Mouse (Mus musculus) MEL (cell line): ENCODE measurements around the gene Ptprn.
A peak's percentile ranks its signal among the peaks of the same experiment; 100 is the strongest.

ENCODE experiments used
- CHD1 ChIP-seq: IDR thresholded peaks from 2 replicates; pipeline ENCODE4 v1.6.1; 2012; ENCODE audit warnings: low read depth, mild to moderate bottlenecking, inconsistent platforms, low read length, improper control_type of control experiment
- CTCF ChIP-seq, 3 experiments: IDR thresholded peaks in 2 of 3; conservative IDR thresholded peaks in 1 of 3; 2 replicates each; pipeline ENCODE4 v1.5.1; 2011 to 2012; ENCODE audit warnings: low read length in 3 of 3, low read depth in 2 of 3, mild to moderate bottlenecking in 2 of 3, improper control_type of control experiment in 1 of 3, inconsistent platforms in 1 of 3, mixed read lengths in 1 of 3, moderate library complexity in 1 of 3; ENCODE audit not compliant: control insufficient read depth in 1 of 3, insufficient read depth in 1 of 3, poor library complexity in 1 of 3, severe bottlenecking in 1 of 3
- ELF1 ChIP-seq: IDR thresholded peaks from 2 replicates; pipeline ENCODE4 v1.6.1; 2014; ENCODE audit warnings: low read depth, mild to moderate bottlenecking, inconsistent platforms, low read length, improper control_type of control experiment, moderate library complexity
- EP300 ChIP-seq, 2 experiments: IDR thresholded peaks; 2 replicates each; pipeline ENCODE4 v1.6.1; 2011; ENCODE audit warnings: improper control_type of control experiment in 2 of 2, low read length in 2 of 2, low read depth in 1 of 2, mild to moderate bottlenecking in 1 of 2
- GATA1 ChIP-seq: IDR thresholded peaks from 2 replicates; pipeline ENCODE4 v1.6.1; 2011; ENCODE audit warnings: low read depth, low read length, improper control_type of control experiment
- MAX ChIP-seq: IDR thresholded peaks from 2 replicates; pipeline ENCODE4 v1.6.1; 2011; ENCODE audit warnings: low read length, improper control_type of control experiment
- MAZ ChIP-seq: IDR thresholded peaks from 2 replicates; pipeline ENCODE4 v1.6.1; 2012; ENCODE audit warnings: low read depth, mild to moderate bottlenecking, inconsistent platforms, low read length, improper control_type of control experiment
- POLR2A ChIP-seq, 2 experiments: IDR thresholded peaks; 2 replicates each; pipeline ENCODE4 v1.6.1; 2011 to 2012; ENCODE audit warnings: low read length in 2 of 2, mild to moderate bottlenecking in 2 of 2, control low read depth in 1 of 2, improper control_type of control experiment in 1 of 2, low read depth in 1 of 2, moderate library complexity in 1 of 2; ENCODE audit not compliant: control insufficient read depth in 1 of 2, insufficient read depth in 1 of 2, poor library complexity in 1 of 2
- POLR2AphosphoS5 ChIP-seq: IDR thresholded peaks from 2 replicates; pipeline ENCODE4 v1.6.1; 2012; ENCODE audit warnings: low read depth, borderline replicate concordance, mild to moderate bottlenecking, inconsistent platforms, low read length, moderate library complexity, mixed read lengths
- UBTF ChIP-seq: IDR thresholded peaks from 2 replicates; pipeline ENCODE4 v1.6.1; 2012; ENCODE audit warnings: low read depth, mild to moderate bottlenecking, inconsistent platforms, low read length, improper control_type of control experiment, moderate library complexity, borderline replicate concordance; ENCODE audit not compliant: insufficient read depth
- USF1 ChIP-seq: IDR thresholded peaks from 2 replicates; pipeline ENCODE4 v1.6.1; 2014; ENCODE audit warnings: low read depth, mild to moderate bottlenecking, inconsistent platforms, low read length, improper control_type of control experiment, moderate library complexity
- ZKSCAN1 ChIP-seq: IDR thresholded peaks from 2 replicates; pipeline ENCODE4 v1.6.1; 2012; ENCODE audit warnings: low read depth, mild to moderate bottlenecking, inconsistent platforms, low read length, improper control_type of control experiment, moderate library complexity

GRCm38 (mm10) chr1:75223532-75223931 is 40.8 kb downstream of the Ptprn start:
- TF ChIP-seq CHD1 (no peak), UBTF (no peak), CTCF (IDR thresholded peaks at IDR 0.05 in 2 of 3, conservative IDR thresholded peaks at IDR 0.05 in 1 of 3; ENCODE audit: control insufficient read depth in 1 of 3, insufficient read depth in 1 of 3, low read depth in 2 of 3, low read length in 3 of 3, poor library complexity in 1 of 3, severe bottlenecking in 1 of 3) (no peak), ZKSCAN1 (no peak), POLR2AphosphoS5 (no peak), ELF1 (no peak), EP300 (IDR thresholded peaks at IDR 0.05; ENCODE audit: low read depth in 1 of 2, low read length in 2 of 2) (peak in 1 of 2 experiments; percentile 24; a peak in 1 of 4 replicates), GATA1 (no peak), USF1 (no peak), MAZ (no peak), POLR2A (IDR thresholded peaks at IDR 0.05; ENCODE audit: control insufficient read depth in 1 of 2, insufficient read depth in 1 of 2, low read depth in 1 of 2, low read length in 2 of 2, poor library complexity in 1 of 2) (peak in 1 of 2 experiments; percentile 33; a peak in 1 of 4 replicates), MAX (no peak; the same call in 1 of the 2 replicates)
